Mouse (Mus musculus) testis, adult 2 months (tissue): Measurements from ENCODE around the gene Fem1a.

Experiments used
- CTCF ChIP-seq: fragments of 200-500 bp; IDR thresholded peaks from 2 replicates; pipeline ENCODE4 v1.5.1; 2012; ENCODE audit warnings: low read depth, mild to moderate bottlenecking, inconsistent platforms, low read length, moderate library complexity; ENCODE audit not compliant: control insufficient read depth, insufficient read depth, insufficient replicate concordance
- POLR2A ChIP-seq: fragments of 200-500 bp; IDR thresholded peaks from 2 replicates; pipeline ENCODE4 v1.6.1; 2012; ENCODE audit warnings: low read depth, mild to moderate bottlenecking, inconsistent platforms, low read length, moderate library complexity; ENCODE audit not compliant: control insufficient read depth

GRCm38 (mm10) chr17:56208821-56209220, 47.8 kb upstream of the Fem1a start:
- no peak for TF ChIP-seq CTCF
- TF ChIP-seq POLR2A, result no peak
